In the genomic region with DNA sequence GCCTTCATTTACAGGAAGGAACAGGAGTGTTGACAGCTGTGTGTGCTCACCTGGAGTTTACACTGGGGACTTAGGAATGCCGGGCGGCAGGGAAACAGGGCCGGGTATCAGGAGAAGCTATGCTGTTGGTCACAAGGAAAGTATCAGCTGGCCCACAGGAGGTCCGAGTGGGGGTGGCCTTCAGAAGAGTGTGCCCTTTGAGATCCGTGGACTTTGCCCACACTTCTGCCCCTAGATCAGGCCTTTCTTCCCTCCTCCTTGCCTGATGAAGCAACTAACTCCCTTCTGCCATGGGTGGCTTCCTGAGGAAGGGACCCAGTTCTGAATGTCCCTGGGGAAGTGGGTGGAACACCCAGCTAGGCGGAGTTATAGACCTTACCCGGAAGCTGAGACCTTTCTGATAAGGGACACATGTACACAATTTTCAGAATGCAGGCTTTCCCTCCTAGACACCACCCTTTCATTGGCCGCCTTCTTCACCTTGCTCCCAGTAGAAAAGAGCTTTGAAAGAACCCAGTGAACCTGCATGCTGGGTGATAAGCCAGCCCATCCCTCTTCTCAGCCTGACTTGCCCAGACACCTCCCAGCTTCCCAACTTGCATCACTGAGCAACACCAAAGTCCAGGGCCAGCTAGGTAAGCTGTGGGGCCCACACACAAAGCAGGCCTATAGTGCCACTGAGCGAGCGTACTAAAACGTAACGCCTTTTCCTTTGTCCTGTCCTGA, we compare ENCODE assay signal across 11 mouse cellular contexts. TPM values are rescaled to one million over a fixed set of nuclear protein-coding genes. Genes with fewer than 3 reads are reported as not detected.
DNase-seq lines count a peak whose midpoint lies in the region; ATAC-seq and TF ChIP-seq lines count a peak whose summit lies in the region.
"Had no signal": no experiment of that assay in that cellular context is flagged by ENCODE, and none has a peak within 500 bp of the region (broad histone marks: within the 10 kb centered on the region; RNA-seq: fewer than 3 reads in every experiment).

No protein-coding gene starts in this region.

- TF ChIP-seq CTCF in G1E (IDR thresholded peaks at IDR 0.05; ENCODE audit: low read depth, low read length) = no peak

- H3K27ac ChIP-seq in heart, embryonic 13.5 days (replicated peaks) = peak overlapping the region; percentile 78; the same call in 1 of the 2 replicates
- H3K27ac ChIP-seq in liver, embryonic 15.5 days (replicated peaks) = peak overlapping the region; percentile 97
- H3K27ac ChIP-seq: forebrain, embryonic 15.5 days; midbrain, embryonic 12.5 days had no signal

- ATAC-seq in heart, embryonic 13.5 days (ENCODE audit: extremely low read depth, insufficient number of reproducible peaks, low FRiP score, low TSS enrichment) = peak; percentile 33; the same call in 1 of the 2 replicates
- peak; percentile 86 for ATAC-seq in G1E (ENCODE audit: extremely low read depth, insufficient number of reproducible peaks, low FRiP score, poor library complexity, severe bottlenecking)
- peak; percentile 89 for ATAC-seq in liver, embryonic 15.5 days (ENCODE audit: insufficient read depth)
- ATAC-seq in frontal cortex, adult (ENCODE audit: low TSS enrichment) = no peak
- ATAC-seq: forebrain, embryonic 15.5 days had no signal

- H3K4me1 ChIP-seq in heart, embryonic 13.5 days = peaks cover 35% of the 10 kb centered on the region
- peaks cover 42% of the 10 kb centered on the region for H3K4me1 ChIP-seq in G1E (ENCODE audit: insufficient read depth, low read depth, low read length)
- peaks cover 55% of the 10 kb centered on the region for H3K4me1 ChIP-seq in liver, embryonic 15.5 days (replicated peaks)
- H3K4me1 ChIP-seq: forebrain, embryonic 15.5 days; midbrain, embryonic 12.5 days had no signal

- no peaks in the 10 kb centered on the region for H3K9me3 ChIP-seq in heart, embryonic 13.5 days
- H3K9me3 ChIP-seq in G1E (replicated peaks) = no peaks in the 10 kb centered on the region
- no peaks in the 10 kb centered on the region for H3K9me3 ChIP-seq in liver, embryonic 15.5 days (replicated peaks)
- H3K9me3 ChIP-seq: forebrain, embryonic 15.5 days; midbrain, embryonic 12.5 days had no signal

- no peak overlapping the region for H3K9ac ChIP-seq in heart, embryonic 13.5 days
- peak overlapping the region; percentile 55 for H3K9ac ChIP-seq in liver, embryonic 15.5 days
- H3K9ac ChIP-seq: forebrain, embryonic 15.5 days; midbrain, embryonic 12.5 days had no signal

- peaks cover 81% of the 10 kb centered on the region for H3K36me3 ChIP-seq in heart, embryonic 13.5 days
- peaks cover 100% of the 10 kb centered on the region for H3K36me3 ChIP-seq in G1E (replicated peaks)
- peaks cover 91% of the 10 kb centered on the region for H3K36me3 ChIP-seq in liver, embryonic 15.5 days (replicated peaks)

- no peak for DNase-seq in heart, postnatal 10 days
- DNase-seq in G1E (ENCODE audit: low spot score) = peak; percentile 62
- peak; percentile 70 for DNase-seq in kidney, adult 18-20 months
- no peak for DNase-seq in right cerebral cortex, adult 18-20 months
- no peak for DNase-seq in layer of hippocampus, postnatal 14 days (ENCODE audit: low spot score in 2 of 2)

- intact Hi-C loops in heart, postnatal 10 days (cut with DNase I) = no loop called here

- no peaks in the 10 kb centered on the region for H3K27me3 ChIP-seq in heart, embryonic 13.5 days (replicated peaks)
- H3K27me3 ChIP-seq in G1E (ENCODE audit: insufficient read depth, low read length) = no peaks in the 10 kb centered on the region
- H3K27me3 ChIP-seq in liver, embryonic 15.5 days = no peaks in the 10 kb centered on the region
- H3K27me3 ChIP-seq: forebrain, embryonic 15.5 days; midbrain, embryonic 12.5 days had no signal

- WGBS in heart, embryonic 13.5 days = 61% methylated on average over 12 of the region's 12 CpGs
- 42% methylated on average over 12 of the region's 12 CpGs for WGBS in liver, embryonic 15.5 days (ENCODE audit: insufficient replicate concordance)

- H3K4me2 ChIP-seq in heart, embryonic 13.5 days = peak overlapping the region; percentile 58
- peak overlapping the region; percentile 70 for H3K4me2 ChIP-seq in liver, embryonic 15.5 days
- H3K4me2 ChIP-seq: forebrain, embryonic 15.5 days; midbrain, embryonic 12.5 days had no signal

- H3K4me3 ChIP-seq in heart, embryonic 13.5 days = no peak overlapping the region
- H3K4me3 ChIP-seq in G1E (ENCODE audit: low read depth, low read length) = peak overlapping the region; percentile 48; the same call in 1 of the 2 replicates
- peak overlapping the region; percentile 42 for H3K4me3 ChIP-seq in liver, embryonic 15.5 days (replicated peaks)
- H3K4me3 ChIP-seq: forebrain, embryonic 15.5 days; midbrain, embryonic 12.5 days had no signal

RNA-seq across cellular contexts. Expression of gene Dhcr24, which starts 21.8 kb away (rescaled TPM):
- 3.5 and 3.8 TPM in 2 replicates for polyA plus RNA-seq in heart, embryonic 13.5 days (2015; fragmentation: Nextera tagmentation; extraction: Ambion mirVana)
- total RNA-seq in heart, postnatal 10 days (2021) = 1 to 10 TPM; 6.9 to 8.4 TPM
- 15.4 and 15.9 TPM in 2 replicates for total RNA-seq in G1E (2014; fragmentation: Nextera tagmentation)
- total RNA-seq in G1E (2017) = 29.6 and 33.2 TPM in 2 replicates
- 37.9 and 43.4 TPM in 2 replicates for polyA plus RNA-seq in G1E (2012)
- polyA plus RNA-seq in liver, embryonic 15.5 days (2015; fragmentation: Nextera tagmentation; extraction: Ambion mirVana) = 7.8 and 10.4 TPM in 2 replicates
- total RNA-seq in layer of hippocampus, postnatal 14 days (2021) = 100 to 1,000 TPM in 1 of 2 experiments, 10 to 100 TPM in 1; 93.8 to 106 TPM

RNA-seq across cellular contexts. Expression of gene Lexm, which starts 34.5 kb away (rescaled TPM):
- 0.50 and 0.52 TPM in 2 replicates for polyA plus RNA-seq in heart, embryonic 13.5 days (2015; fragmentation: Nextera tagmentation; extraction: Ambion mirVana)
- total RNA-seq in heart, postnatal 10 days (2021) = not detected
- total RNA-seq in G1E (2014; fragmentation: Nextera tagmentation) = not detected in 2 replicates
- not detected in 2 replicates for total RNA-seq in G1E (2017)
- polyA plus RNA-seq in G1E (2012) = not detected in 2 replicates
- not detected in 2 replicates for polyA plus RNA-seq in liver, embryonic 15.5 days (2015; fragmentation: Nextera tagmentation; extraction: Ambion mirVana)
- not detected for total RNA-seq in layer of hippocampus, postnatal 14 days (2021)
- total RNA-seq: heart, postnatal 25 days had no signal
- polyA plus RNA-seq: forebrain, embryonic 15.5 days had no signal

RNA-seq across cellular contexts. Expression of gene Ttc22, which starts 39.6 kb away (rescaled TPM):
- polyA plus RNA-seq in heart, embryonic 13.5 days (2015; fragmentation: Nextera tagmentation; extraction: Ambion mirVana) = 0.43 and 0.74 TPM in 2 replicates
- under 1 TPM; 0.17 to 0.35 TPM for total RNA-seq in heart, postnatal 10 days (2021)
- total RNA-seq in G1E (2014; fragmentation: Nextera tagmentation) = not detected in 2 replicates
- total RNA-seq in G1E (2017) = not detected in 2 replicates
- polyA plus RNA-seq in G1E (2012) = not detected in 2 replicates
- 0.07 and 0.16 TPM in 2 replicates for polyA plus RNA-seq in liver, embryonic 15.5 days (2015; fragmentation: Nextera tagmentation; extraction: Ambion mirVana)
- total RNA-seq in layer of hippocampus, postnatal 14 days (2021) = under 1 TPM; 0.91 to 0.94 TPM

Comparison
In these comparisons a context has a peak if more than half of its experiments do, and no peak if none do; other contexts are left out.
1. DNase-seq: peak in G1E (single experiment) and kidney, adult 18-20 months (single experiment); none in heart, postnatal 10 days (0 of 2), right cerebral cortex, adult 18-20 months (single experiment) and layer of hippocampus, postnatal 14 days (0 of 2).